Mouse (Mus musculus) neural tube, embryonic 14.5 days (tissue): ENCODE results near the gene Cfap97. TPM values are rescaled to one million over a fixed set of nuclear protein-coding genes. Genes with fewer than 3 reads are reported as not detected.
"Not testable (repeated sequence)": the region's sequence is repeated elsewhere in the genome, so short reads cannot be mapped to it uniquely, and the experiment has no call there.

ENCODE experiments used
- ATAC-seq: fragments of 200-750 bp; cut with Nextera tagmentation; 2 replicates; pipeline ENCODE4 v1.8.0; 2017; ENCODE audit warnings: low read depth, mild to moderate bottlenecking, moderate TSS enrichment, moderate library complexity
- H3K27ac ChIP-seq: fragments of 300-500 bp; sonication (generic); 2 replicates; pipeline ENCODE4 v1.5.1; 2014; ENCODE audit warnings: low read depth, mild to moderate bottlenecking, control low read depth, low read length, moderate library complexity, mixed read lengths
- H3K27me3 ChIP-seq: fragments of 300-500 bp; sonication (generic); 2 replicates; pipeline ENCODE4 v1.6.1; 2014; ENCODE audit warnings: low read length; ENCODE audit not compliant: control insufficient read depth, insufficient read depth
- H3K36me3 ChIP-seq: fragments of 300-500 bp; sonication (generic); 2 replicates; pipeline ENCODE4 v1.6.1; 2014; ENCODE audit warnings: low read length, mixed read lengths; ENCODE audit not compliant: control insufficient read depth, insufficient read depth
- H3K4me1 ChIP-seq: fragments of 300-500 bp; sonication (generic); 2 replicates; pipeline ENCODE4 v1.6.1; 2014; ENCODE audit warnings: low read length; ENCODE audit not compliant: control insufficient read depth, insufficient read depth
- H3K4me2 ChIP-seq: fragments of 300-500 bp; sonication (generic); 2 replicates; pipeline ENCODE4 v1.6.1; 2014; ENCODE audit warnings: mild to moderate bottlenecking, low read depth, low read length, control low read depth
- H3K4me3 ChIP-seq: fragments of 300-500 bp; sonication (generic); 2 replicates; pipeline ENCODE4 v1.5.1; 2014; ENCODE audit warnings: low read depth, low read length, control low read depth, mixed read lengths
- H3K9ac ChIP-seq: fragments of 300-500 bp; sonication (generic); replicated peaks from 2 replicates; pipeline ENCODE4 v1.6.1; 2014; ENCODE audit warnings: low read depth, mild to moderate bottlenecking, control low read depth, low read length, mixed read lengths
- H3K9me3 ChIP-seq: fragments of 300-500 bp; sonication (generic); 2 replicates; pipeline ENCODE4 v1.6.1; 2016; ENCODE audit warnings: low read length; ENCODE audit not compliant: control insufficient read depth
- WGBS: fragments of 180-500 bp; shearing (Covaris S2); extraction: QIAGEN DNeasy Blood & Tissue Kit; methylation state at CpG from one replicate; pipeline ENCODE4 v1.1.7; 2014; 5-methylcytosine and 5-hydroxymethylcytosine counted together
- polyA plus RNA-seq: library from polyadenylated mRNA; unstranded; fragments of >200 nt; fragmentation: Nextera tagmentation; extraction: Ambion mirVana; gene quantifications from 2 replicates; pipeline ENCODE4 v1.2.1, GENCODE M21; 2014

Cfap97 gene
- 23.9 and 28.8 TPM in 2 replicates for polyA plus RNA-seq

- peak; percentile 88 for ATAC-seq
- Histone ChIP-seq H3K9ac (peak within 1 kb of the TSS; percentile 88), H3K27ac (peak within 1 kb of the TSS; percentile 74), H3K4me1 (peaks cover 8% of the 10 kb centered on the region; the same call in 1 of the 2 replicates), H3K36me3 (no peaks in the 10 kb centered on the region), H3K4me3 (peak within 1 kb of the TSS; percentile 84), H3K27me3 (no peaks in the 10 kb centered on the region), H3K9me3 (no peaks in the 10 kb centered on the region), H3K4me2 (peak within 1 kb of the TSS; percentile 93)
- under 1% methylated on average over 75 of the region's 75 CpGs for WGBS
Observed at GRCm38 (mm10) chr8:46151202-46152062, at the start of gene Cfap97. TSS of gene Cfap97 (plus strand) at chr8:46151771.

GRCm38 (mm10) chr8:46103434-46103833 is 48.1 kb upstream of the Cfap97 start:
- 95% methylated on average over 11 of the region's 11 CpGs for WGBS
- no peak overlapping the region for H3K9ac ChIP-seq
- no peak overlapping the region for H3K27ac ChIP-seq
- no peaks in the 10 kb centered on the region for H3K36me3 ChIP-seq
- ATAC-seq = no peak
- H3K9me3 ChIP-seq = no peaks in the 10 kb centered on the region
- no peak overlapping the region for H3K4me3 ChIP-seq
- no peak overlapping the region for H3K4me2 ChIP-seq
- no peaks in the 10 kb centered on the region for H3K27me3 ChIP-seq
- H3K4me1 ChIP-seq = no peaks in the 10 kb centered on the region

GRCm38 (mm10) chr8:46107690-46108089 is 43.9 kb upstream of the Cfap97 start:
- Histone ChIP-seq H3K36me3 (no peaks in the 10 kb centered on the region), H3K27ac (no peak overlapping the region), H3K4me1 (no peaks in the 10 kb centered on the region), H3K4me2 (no peak overlapping the region), H3K9ac (no peak overlapping the region), H3K9me3 (no peaks in the 10 kb centered on the region), H3K27me3 (no peaks in the 10 kb centered on the region), H3K4me3 (no peak overlapping the region)
- ATAC-seq = peak; percentile 68

GRCm38 (mm10) chr8:46113421-46114170 is 38.0 kb upstream of the Cfap97 start:
- not testable (repeated sequence) for H3K36me3 ChIP-seq, H3K27ac ChIP-seq, ATAC-seq, H3K27me3 ChIP-seq, H3K4me1 ChIP-seq, H3K9ac ChIP-seq, H3K4me2 ChIP-seq, H3K9me3 ChIP-seq, H3K4me3 ChIP-seq

GRCm38 (mm10) chr8:46117172-46117571 is 34.4 kb upstream of the Cfap97 start:
- Histone ChIP-seq H3K9me3 (no peaks in the 10 kb centered on the region), H3K4me1 (no peaks in the 10 kb centered on the region), H3K27me3 (no peaks in the 10 kb centered on the region), H3K4me3 (no peak overlapping the region), H3K9ac (no peak overlapping the region), H3K36me3 (0 out of 2 replicates have a peak, but pooled peaks cover 5% of the 10 kb centered on the region), H3K4me2 (no peak overlapping the region), H3K27ac (no peak overlapping the region)
- ATAC-seq = no peak
- 86% methylated on average over 3 of the region's 3 CpGs for WGBS

GRCm38 (mm10) chr8:46119176-46119575 is 32.4 kb upstream of the Cfap97 start:
- Histone ChIP-seq H3K9me3 (no peaks in the 10 kb centered on the region), H3K36me3 (0 out of 2 replicates have a peak, but pooled peaks cover 5% of the 10 kb centered on the region), H3K4me2 (no peak overlapping the region), H3K27me3 (no peaks in the 10 kb centered on the region), H3K4me3 (no peak overlapping the region), H3K4me1 (no peaks in the 10 kb centered on the region), H3K9ac (no peak overlapping the region), H3K27ac (no peak overlapping the region)
- 97% methylated on average over 3 of the region's 3 CpGs for WGBS
- ATAC-seq = no peak

- Histone ChIP-seq H3K36me3 (no peaks in the 10 kb centered on the region), H3K27ac (no peak overlapping the region), H3K27me3 (no peaks in the 10 kb centered on the region), H3K4me1 (no peaks in the 10 kb centered on the region), H3K9ac (no peak overlapping the region), H3K4me2 (no peak overlapping the region), H3K4me3 (no peak overlapping the region), H3K9me3 (no peaks in the 10 kb centered on the region)
- no peak for ATAC-seq
- 88% methylated on average over 2 of the region's 2 CpGs for WGBS
Observed at GRCm38 (mm10) chr8:46122498-46122897, 29.1 kb upstream of the Cfap97 start.

- WGBS = 79% methylated on average over 2 of the region's 2 CpGs
- Histone ChIP-seq H3K4me2 (no peak overlapping the region), H3K4me1 (no peaks in the 10 kb centered on the region), H3K36me3 (no peaks in the 10 kb centered on the region), H3K27me3 (no peaks in the 10 kb centered on the region), H3K4me3 (no peak overlapping the region), H3K9ac (no peak overlapping the region), H3K9me3 (no peaks in the 10 kb centered on the region), H3K27ac (no peak overlapping the region)
- ATAC-seq = no peak
Observed at GRCm38 (mm10) chr8:46130426-46130825, 21.1 kb upstream of the Cfap97 start.

GRCm38 (mm10) chr8:46135546-46135945 is 16.0 kb upstream of the Cfap97 start:
- not testable (repeated sequence) for H3K36me3 ChIP-seq, H3K27me3 ChIP-seq, H3K27ac ChIP-seq, H3K9ac ChIP-seq, H3K9me3 ChIP-seq, H3K4me1 ChIP-seq, H3K4me3 ChIP-seq, ATAC-seq, H3K4me2 ChIP-seq
- WGBS = 98% methylated on average over 2 of the region's 2 CpGs
